Mouse (Mus musculus): Measurements from ENCODE around the gene Mroh3.

Gene Mroh3

DNA sequence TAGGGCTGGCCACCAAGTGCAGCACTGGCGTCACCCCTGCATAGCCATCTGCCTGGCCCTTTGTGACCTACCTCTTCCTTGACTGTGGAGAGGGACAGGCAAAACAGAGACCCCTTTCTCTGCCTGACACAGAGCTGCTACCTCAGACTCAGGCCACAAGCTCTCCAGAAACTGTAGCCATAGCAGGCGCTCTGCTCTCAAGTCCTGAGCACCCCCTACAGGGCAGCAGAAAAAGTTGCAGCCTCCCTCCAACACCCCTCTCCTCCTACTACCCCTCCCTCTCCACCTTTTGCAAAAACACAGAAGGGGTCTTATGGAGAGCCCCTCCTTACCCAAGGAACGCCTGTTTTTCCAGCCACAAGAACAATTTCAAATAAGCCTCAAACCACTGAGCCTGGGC lies at the start of gene Mroh3:
Mroh3 (minus strand) TSS at position 26 of the 400 bp plus-strand sequence.
- DNase-seq = no peak

- no peak for DNase-seq
These were observed 48.1 kb upstream of the Mroh3 start, which contains the start of gene Gpr25 for GRCm38 (mm10) chr1:136260635-136261238. Gene Gpr25, minus strand, starts transcription at chr1:136260873.

DNA sequence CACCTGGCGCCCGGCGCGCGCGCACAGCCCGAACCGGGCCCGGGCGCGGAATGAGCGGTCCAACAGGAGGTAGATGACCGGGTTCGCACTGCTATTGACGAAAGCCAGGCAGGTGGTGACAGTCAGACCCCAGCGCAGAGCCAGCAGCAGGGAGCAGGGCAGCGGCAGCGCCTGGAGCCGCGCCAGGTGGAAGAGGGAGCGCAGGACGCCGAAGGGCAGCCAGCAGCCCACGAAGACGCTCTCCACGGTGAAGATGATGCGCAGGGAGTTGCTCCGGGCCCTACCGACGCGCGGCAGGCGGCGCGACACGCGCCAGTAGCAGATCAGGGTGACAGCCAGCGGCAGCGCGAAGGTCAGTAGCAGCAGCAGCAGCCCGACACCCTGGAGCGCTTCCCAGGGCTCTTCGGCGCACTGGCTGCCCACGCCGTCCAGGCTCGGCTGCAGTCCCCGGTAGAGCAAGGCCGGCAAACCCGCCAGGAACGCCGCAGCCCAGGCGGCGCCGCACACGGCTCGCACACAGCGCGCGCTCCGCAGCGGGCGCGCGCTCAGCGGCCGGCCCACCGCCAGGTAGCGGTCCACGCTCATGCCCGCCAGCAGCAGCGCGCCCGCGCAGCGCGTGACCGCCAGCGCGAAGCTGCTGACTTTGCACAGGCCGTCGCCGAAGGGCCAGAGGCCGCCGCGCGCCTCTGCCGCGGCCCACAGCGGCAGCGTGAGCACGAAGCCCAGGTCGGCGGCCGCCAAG lies 47.4 kb upstream of the Mroh3 start:
- peak; percentile 95 for DNase-seq

GRCm38 (mm10) chr1:136259543-136259892 lies 46.9 kb upstream of the Mroh3 start:
- DNase-seq = no peak

- no peak for DNase-seq
These were observed 45.9 kb upstream of the Mroh3 start for GRCm38 (mm10) chr1:136258495-136258894.

DNA sequence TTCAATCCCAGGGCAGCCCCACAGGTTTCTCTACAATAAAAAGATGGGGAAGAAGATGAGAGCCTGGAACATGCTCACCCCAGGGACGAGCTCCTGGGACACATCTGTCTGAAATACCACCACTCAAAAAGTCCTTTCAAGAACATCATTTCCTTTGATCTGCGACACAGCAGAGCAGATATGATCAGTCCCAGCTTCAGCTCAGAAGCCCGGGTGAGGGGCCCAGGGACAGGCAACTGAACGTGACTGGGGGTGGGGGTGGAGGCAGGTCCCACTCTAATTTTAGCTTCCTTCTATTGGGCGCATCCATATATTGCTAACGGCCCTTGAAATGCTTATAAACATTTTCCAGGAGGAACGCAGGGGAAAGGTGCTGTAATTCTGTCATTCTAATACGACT lies 43.0 kb upstream of the Mroh3 start:
- no peak for DNase-seq

DNA sequence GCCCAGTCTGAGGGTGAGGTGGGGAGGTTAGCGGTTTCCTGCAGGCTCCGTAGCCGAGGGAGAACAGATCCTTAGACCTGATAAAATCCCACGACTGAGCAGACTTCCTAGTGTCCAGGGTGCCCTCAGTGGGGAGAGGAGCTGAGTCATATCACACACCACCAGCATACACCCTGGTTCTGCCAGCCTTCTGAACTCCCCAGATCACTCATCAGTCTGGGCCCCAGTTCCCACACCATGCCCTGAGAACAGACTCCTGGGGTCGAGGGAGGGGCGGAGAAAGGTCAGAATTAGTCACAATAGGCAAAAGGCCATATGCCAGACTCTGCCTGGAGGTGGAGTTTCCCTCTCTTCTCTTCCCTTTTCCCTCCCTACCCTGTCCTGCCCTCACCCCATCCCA lies 42.5 kb upstream of the Mroh3 start:
- no peak for DNase-seq

DNA sequence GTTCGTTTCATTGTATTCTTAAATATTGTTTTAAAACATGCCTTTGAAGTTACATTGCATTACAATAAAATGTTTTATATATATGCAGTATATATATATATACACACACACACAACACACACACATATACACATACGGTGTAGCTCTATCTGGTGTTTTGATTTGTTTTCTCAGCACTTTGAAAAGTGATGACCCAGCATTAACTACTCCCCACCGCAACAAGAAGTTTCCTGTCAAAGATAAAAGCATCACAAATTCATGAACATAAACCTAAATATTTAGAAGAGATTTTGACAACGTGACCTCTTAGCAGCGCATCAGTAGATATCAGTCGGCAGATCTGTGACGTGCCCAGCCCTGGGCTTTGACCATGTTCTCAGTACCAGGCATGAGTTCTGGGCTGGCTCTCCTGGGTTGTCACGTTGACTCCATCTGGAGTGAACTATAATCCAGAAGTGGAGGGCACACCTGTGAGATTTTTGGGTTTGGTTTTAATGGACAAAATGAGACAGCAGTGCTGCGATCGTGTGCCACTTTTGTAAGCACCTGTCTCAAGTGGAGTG lies 42.0 kb upstream of the Mroh3 start:
- DNase-seq = no peak

- DNase-seq = no peak
These were observed 40.8 kb upstream of the Mroh3 start for GRCm38 (mm10) chr1:136253472-136253871.

DNA sequence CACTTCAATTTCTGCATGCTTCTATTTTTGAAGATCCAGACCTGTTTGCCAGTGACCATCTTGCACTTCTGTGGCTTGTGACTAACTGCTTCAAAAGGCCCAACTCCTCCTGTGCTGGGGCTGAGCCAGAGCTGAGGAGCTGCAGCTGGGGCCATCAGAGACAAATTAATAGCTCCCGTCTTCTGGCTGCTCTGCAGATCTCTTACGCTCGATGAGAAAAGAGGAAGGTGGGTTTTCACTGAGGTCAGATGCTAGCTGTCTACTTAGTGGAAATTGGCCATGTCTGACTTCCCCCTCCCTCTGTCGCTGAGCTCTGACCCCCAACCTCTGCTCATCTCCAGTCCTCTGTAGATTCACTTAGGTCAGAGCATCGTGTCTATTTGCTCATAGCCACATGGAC lies 37.0 kb upstream of the Mroh3 start:
- DNase-seq = no peak

- DNase-seq = no peak
These were observed 34.8 kb upstream of the Mroh3 start for GRCm38 (mm10) chr1:136247393-136247792.

DNA sequence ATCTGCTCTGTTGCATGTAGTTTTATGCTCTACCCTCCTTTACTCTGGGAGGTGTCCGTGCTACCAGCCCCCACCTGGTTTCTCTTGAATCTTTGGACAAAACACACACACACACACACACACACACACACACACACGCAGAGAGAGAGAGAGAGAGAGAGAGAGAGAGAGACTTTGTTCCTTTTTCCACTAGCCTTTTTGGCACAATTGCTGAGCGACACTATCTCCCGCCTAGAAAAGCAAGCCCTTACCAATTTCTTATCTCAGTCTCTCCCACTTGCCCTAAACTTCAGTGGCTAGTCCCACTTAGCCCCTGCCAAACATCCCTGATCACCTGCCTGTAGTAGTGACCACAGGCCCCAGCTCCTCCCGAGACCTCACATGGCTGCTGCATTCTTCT lies 31.8 kb upstream of the Mroh3 start:
- no peak for DNase-seq

DNA sequence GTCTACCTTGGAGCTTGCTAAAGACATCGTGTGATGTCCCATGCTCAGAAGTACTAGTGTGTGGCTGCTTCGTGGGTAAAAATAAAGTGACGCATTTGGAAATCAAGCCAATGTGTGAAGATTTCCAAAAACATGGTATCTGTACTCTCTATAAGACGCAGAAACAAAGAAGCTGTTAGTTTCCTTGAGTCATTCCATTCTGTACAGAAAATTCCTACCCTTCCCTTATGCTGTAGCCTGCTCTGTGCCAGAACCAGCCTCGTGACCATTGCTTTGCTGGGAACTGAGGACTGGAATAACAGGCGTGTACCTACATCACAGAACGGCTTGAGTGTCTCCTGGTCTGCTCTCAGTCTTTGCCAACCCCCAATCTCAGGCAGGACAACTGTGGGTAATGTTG lies 29.2 kb upstream of the Mroh3 start:
- DNase-seq = no peak

- DNase-seq = no peak
These were observed 25.9 kb upstream of the Mroh3 start for GRCm38 (mm10) chr1:136238495-136238894.

DNA sequence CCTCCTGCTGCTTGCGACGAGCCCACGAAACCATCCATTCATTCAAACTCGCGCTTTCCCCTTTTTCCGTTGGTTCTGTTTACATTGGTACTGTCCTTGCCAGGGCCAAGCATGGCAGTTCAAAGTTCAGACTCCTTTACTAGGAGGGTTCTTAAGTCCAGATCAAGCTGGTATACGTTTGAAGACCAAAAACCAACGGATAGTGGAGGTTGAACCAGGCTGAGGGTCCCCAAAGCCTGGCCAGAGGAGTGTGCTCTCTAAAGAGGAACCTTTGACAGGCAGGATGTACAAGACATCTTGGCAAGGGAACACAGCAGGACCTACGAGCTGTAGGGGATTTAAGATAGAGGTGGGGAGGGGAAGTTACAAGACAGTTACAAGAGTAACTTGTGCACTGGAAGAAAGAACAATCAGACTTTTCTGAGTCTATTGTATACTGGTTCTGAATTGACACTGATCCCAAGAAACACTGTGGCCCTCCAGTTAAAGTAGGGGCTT lies 22.0 kb upstream of the Mroh3 start:
- no peak for DNase-seq

DNA sequence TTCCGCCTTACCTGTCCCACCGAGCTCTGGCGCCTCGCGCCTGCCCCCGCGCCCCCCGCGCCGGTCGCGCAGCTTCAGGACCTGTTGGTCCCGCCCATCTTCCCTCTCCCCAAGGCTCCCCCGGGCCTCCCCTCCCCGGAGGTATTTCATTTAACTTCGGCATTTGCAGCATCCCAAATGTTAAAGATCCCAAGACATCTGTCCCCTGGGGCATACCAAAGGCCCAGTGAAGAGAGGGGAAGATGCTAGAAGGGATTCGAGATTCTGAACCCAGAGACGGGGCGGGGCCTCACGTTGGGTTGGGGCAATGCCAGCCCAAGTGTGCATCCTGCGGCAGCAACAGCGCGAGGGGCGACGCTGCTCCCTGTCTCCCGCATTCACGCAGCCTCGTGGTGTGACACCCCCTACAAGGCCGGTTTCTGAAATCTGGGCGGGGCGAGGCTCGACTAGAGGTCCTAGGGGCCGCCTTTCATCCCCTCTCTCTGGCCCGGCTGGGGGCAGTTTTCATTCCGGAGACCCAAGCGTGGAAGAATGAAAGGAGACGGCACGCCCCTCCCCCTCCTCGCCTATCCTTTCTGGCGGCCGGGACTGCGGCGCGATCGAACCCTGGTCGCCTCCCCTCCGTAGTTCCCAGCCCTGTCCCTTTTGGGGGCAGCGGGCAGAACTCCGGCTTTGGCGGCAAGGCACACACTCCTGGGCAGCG lies 21.4 kb upstream of the Mroh3 start, which contains the start of gene Inava:
Inava (minus strand) TSS at position 373 of the 703 bp plus-strand sequence.
- DNase-seq = no peak

GRCm38 (mm10) chr1:136232986-136233790 lies 20.6 kb upstream of the Mroh3 start:
- no peak for DNase-seq

DNA sequence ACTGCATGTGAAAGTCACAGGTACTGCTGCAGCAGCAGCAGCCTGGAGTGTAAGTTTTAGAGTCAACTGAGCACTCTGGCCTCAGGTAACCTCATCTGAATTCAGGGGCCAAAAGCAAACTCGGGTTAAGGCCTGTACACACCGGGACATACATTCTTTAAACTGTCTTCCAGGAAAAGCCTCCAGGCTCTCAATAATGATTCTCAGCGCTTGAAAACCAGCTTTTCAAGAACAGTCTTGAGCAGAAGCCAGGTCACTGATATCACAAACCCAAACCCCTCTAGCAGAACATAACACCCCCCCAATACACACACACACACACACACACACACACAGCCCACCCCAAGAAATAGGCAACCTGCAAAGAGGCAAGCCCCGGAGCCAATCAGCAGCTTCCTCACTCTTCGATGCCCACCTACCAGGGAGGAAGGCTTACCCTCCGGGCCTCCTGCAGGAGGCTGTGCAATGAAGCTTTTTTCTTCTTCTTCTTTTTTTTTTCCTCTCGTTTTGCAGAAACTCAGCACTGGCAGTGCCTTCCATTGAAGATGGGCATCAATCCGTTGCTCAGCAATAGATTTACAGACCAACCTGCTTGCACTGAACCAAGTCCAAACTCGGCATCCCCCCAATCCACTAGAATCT lies 19.8 kb upstream of the Mroh3 start:
- DNase-seq = no peak

DNA sequence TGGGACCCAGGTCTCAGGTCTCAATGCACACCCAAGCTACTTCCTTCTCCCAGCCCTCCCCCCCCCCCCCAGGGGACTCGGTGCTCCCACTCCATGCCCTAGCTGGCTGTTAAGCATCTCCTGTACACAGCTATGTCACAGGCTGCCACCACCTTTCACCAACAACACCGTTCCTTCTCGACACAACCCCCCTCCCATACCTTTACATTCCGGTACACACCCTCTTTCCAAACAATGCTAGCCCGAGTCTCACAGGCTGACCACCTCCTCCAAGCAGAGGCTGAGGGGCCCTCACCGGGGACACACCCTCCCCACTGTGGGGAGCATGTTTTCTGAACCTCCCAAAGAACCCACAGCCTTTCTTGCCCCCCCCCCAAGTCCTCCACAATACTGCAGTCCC lies 19.0 kb upstream of the Mroh3 start:
- DNase-seq = no peak

DNA sequence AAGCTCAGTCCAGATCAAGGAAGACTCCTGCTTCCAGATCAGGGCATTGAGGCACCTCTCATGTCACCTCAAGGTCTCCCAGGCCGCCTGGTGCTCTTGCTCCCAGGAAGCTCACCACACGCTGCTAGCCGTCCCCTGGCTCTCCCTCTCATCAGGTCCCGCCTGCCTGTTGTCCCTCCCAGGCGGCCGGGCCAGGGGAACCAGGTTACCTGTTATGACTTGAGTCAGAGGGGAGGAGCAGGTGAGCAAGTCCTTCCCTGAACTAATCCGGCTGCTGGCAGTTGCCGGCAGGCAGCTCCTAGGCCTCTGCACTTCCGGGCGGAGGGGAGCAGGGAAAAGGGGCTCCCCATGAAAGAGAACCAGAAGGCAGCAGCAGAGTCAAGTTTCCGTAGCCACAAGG lies 17.6 kb upstream of the Mroh3 start:
- DNase-seq = peak; percentile 68

- no peak for DNase-seq
These were observed 16.4 kb upstream of the Mroh3 start for GRCm38 (mm10) chr1:136229040-136229373.

DNA sequence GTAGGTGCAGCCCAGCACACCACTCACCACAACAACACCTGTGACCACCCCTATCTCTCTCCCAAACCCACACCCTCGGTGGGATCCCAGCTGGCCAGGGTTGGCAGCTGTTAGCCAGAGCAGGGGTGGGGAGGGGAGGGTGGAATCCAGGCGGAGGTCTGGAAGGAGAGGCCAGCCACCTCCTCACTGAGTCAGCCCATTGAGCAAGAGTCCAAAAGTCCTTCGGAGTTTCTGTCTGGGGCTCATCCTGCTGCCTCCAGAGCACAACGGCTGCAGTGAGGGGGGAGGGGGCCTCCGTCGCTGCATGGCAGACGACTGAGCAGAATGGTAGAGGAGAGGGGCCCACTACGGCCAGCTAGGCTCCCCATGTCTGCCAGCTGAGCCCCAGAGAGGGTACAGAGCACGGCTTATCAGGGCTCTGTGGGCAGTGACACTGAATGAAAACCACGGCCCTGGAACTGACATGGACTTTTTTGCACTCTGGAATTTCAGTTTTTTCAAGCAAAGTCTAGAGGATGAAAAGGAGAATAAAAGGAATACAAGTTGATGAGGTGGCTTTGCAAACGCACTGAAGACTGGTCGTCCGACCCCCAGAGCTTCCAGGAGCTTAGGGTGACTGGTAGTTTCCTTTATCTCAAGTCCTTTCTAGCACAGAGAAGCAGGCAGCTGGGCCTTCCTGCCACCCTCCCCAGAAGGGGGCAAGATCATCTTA lies 15.9 kb upstream of the Mroh3 start:
- no peak for DNase-seq
